Mouse (Mus musculus) ES-E14 (cell line): ENCODE results near the gene Cd47.

Source experiments
- CHD2 ChIP-seq: IDR thresholded peaks from 2 replicates; pipeline ENCODE4 v1.6.1; 2014; ENCODE audit warnings: mild to moderate bottlenecking, low read depth, low read length, inconsistent platforms
- HCFC1 ChIP-seq: IDR thresholded peaks from 2 replicates; pipeline ENCODE4 v1.6.1; 2012; ENCODE audit warnings: low read length, inconsistent platforms, borderline replicate concordance; ENCODE audit not compliant: insufficient read depth
- MAFK ChIP-seq: IDR thresholded peaks from 2 replicates; pipeline ENCODE4 v1.6.1; 2014; ENCODE audit warnings: mild to moderate bottlenecking, low read depth, low read length, inconsistent platforms; ENCODE audit not compliant: insufficient read depth
- ZC3H11A ChIP-seq: IDR thresholded peaks from 2 replicates; pipeline ENCODE4 v1.6.1; 2012; ENCODE audit warnings: low read depth, mild to moderate bottlenecking, inconsistent platforms, low read length, borderline replicate concordance
- ZNF384 ChIP-seq: IDR thresholded peaks from 2 replicates; pipeline ENCODE4 v1.6.1; 2012; ENCODE audit warnings: low read depth, low read length, inconsistent platforms

DNA sequence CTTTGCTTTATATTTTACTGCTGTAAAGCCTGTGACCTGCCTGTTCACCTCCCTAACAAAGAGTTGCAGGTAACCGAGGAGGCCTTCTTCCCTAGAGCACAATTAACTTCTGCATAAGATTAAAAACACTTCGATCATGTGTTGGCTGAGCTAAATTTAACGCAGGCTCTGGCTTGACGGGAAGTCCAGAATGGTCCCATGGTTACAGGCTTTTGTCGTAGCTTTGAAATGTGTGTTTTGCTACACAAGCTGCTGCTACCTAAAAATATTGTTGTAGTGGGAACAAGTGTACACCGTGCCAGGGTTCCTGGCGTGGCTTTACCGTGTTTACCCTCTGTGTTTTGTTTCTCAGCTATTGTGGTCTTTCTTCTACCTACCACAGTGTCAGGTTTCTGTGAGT lies 109.2 kb downstream of the Cd47 start:
- no peak for TF ChIP-seq MAFK
- no peak for TF ChIP-seq HCFC1
- TF ChIP-seq CHD2: no peak
- TF ChIP-seq ZC3H11A: no peak
- TF ChIP-seq ZNF384: no peak
